Mouse (Mus musculus): ENCODE measurements at regions not wholly inside any gene's neighbourhood (a gene's known extent, or its start where the extent isn't known, plus 50 kb on each side); places are given as distances from the start of the nearest gene placed in this dataset.

DNA sequence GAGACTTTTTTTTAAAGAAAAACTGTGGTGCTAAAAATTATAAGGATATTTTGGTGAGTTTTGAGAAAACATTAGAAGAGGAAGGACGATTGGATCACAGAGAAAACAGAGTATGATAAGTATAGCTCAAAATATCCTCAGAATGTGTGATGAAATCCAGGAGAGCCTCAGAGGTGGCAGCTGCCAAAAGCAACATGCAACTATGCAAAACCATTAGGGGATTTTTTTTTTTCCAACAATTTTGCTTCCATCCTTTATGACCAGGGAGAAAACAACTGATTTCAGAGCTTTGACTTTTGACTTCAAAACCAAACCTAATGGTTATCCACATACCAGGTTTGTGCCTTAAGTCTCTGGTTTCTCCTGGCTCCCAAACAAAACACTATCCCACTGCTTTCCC is 267.4 kb upstream of the Erbb4 start:
- DNase-seq = no peak

DNA sequence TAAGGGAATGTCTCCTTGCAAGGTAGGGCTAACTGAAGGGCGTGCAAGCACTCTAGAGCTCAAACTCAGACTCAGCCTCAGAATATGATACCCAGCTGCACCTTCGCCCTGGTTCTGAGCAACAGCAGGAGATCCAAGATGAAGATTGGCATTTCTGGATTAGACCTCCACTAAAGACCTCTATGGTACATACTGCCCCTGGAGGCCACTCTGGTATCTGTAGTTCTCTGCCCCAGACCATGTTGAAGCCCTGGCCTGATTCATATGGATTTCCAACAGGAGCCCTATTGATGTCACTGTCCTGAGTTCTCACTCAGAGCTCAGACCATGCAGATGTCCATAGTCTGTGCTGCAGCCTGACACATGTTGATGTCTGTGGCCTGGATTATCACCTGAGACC is 262.2 kb upstream of the Erbb4 start:
- no peak for DNase-seq

GRCm38 (mm10) chr1:69367531-69367930 is 259.7 kb upstream of the Erbb4 start:
- DNase-seq = no peak

GRCm38 (mm10) chr1:69364069-69364468 is 256.2 kb upstream of the Erbb4 start:
- no peak for DNase-seq

DNA sequence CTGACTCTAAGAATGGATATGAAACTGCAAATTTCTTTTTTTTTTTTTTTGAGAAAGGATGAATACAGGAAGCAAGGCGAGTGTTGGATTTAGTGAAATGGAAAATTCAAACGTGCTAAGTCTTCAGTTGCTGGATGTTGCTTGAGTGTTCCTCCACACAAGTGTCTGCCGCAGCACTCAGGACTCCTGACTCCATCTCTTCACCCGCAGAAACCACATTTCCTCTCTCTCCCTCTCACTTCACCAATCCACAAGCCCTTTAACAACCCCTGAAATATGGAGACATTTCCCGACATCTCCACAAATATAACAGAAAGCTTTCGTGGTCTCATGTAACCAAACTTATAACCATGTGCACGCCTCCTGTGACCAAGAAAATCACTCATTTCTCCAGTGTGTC is 249.7 kb upstream of the Erbb4 start:
- no peak for DNase-seq

- DNase-seq = no peak
These were observed 242.6 kb upstream of the Erbb4 start for GRCm38 (mm10) chr1:69350417-69350816.

- DNase-seq = no peak
These were observed 242.0 kb upstream of the Erbb4 start for GRCm38 (mm10) chr1:69349826-69350225.

GRCm38 (mm10) chr1:69342100-69342499 is 234.2 kb upstream of the Erbb4 start:
- DNase-seq = no peak

DNA sequence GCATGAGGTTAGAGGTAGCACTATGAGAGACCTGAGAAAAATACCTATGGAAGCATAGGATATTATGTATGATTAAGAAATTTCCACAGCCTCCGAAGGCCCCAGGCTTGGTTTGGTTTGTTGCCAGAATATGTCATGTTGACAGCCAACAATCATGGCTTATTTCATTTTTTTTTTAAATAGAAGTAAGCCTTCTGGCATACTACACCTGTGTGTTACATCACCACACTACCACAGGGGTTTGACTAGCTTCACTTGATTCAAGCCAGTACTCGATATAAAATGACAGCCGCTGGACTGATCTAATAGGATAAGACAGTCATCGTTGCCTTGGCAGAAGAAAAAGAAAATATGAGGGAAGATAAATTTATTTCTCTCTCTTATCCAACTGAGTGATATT is 232.6 kb upstream of the Erbb4 start:
- no peak for DNase-seq

DNA sequence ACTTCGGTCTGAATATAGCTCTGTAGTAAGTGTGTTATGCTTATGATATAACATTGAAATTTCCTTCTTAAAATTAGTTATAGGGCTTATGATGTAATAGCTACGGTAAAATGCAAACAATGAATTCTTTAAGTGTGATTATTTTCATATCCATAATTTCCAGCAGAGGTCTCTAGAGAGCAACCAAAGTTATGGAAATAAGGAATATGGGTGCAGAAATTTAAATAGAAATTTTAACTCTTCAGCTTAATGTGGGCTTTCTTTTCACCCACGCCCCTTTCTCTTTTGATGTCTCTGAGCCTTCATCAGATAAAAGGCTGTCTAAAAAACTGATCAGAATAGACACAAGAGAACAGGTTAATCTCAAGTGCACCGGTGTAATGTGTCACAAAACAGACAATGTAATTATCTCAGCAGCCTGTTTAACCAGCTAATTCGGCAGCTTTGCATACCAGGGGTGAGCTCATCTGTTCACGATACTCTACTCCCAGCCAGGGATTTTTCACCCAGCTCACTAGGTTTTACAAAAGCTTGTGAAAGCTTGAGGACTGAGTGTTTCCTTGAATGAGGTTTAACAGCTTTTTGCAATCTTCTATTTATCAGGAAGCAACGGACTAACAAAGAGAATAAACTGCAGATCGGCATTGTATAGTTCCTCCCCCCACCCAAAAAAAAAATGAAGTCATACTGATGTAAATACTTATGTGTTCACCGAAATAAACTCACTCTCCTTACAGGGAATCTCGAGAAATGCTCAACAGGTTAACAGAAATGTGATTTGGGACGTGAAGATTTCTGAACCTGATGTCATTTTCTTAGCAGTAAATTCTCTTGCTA is 223.8 kb upstream of the Erbb4 start:
- DNase-seq = peak; percentile 1

DNA sequence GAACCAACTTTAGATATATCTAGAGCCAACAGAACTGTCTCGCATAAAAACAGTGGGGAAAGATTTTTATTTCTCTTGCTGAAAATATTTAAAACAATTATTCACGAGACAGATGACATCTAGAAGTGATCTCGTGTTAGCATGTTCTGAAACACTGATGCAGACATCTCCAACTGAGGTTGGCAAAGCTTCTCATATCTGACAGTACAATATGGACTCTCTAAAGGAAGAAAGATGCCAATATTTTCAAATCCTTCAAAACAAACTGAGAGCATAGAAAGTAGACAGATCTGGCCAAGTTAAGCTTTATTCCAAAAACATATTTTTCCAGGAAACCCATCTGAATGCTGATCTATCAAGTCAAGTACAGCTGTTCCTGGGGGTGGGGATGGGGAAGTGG is 221.5 kb upstream of the Erbb4 start:
- no peak for DNase-seq

GRCm38 (mm10) chr1:69326711-69327110 is 218.9 kb upstream of the Erbb4 start:
- DNase-seq = no peak

GRCm38 (mm10) chr1:69319526-69319925 is 211.7 kb upstream of the Erbb4 start:
- DNase-seq = no peak

DNA sequence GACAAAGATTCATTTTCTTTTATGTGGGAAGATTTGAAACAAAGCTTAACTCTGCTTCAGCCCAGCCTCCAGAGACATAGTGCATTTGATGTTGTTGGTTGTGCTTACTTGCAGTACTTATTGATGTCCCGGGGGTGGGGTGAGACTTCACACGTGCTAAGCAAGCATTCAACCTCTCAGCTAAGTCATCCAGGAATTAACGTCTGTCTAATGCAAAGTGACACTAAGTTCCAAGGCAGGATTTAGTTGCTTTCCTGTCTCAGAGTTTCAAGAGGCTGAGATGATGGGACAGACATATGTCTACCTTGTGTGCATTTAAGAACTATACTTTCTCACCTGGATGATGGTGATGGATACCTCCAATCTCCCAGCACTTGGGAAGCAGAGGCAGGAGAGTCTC is 189.0 kb upstream of the Erbb4 start:
- DNase-seq = no peak

GRCm38 (mm10) chr1:69291329-69291728 is 183.5 kb upstream of the Erbb4 start:
- DNase-seq = no peak

GRCm38 (mm10) chr1:69286374-69286773 is 178.5 kb upstream of the Erbb4 start:
- no peak for DNase-seq

DNA sequence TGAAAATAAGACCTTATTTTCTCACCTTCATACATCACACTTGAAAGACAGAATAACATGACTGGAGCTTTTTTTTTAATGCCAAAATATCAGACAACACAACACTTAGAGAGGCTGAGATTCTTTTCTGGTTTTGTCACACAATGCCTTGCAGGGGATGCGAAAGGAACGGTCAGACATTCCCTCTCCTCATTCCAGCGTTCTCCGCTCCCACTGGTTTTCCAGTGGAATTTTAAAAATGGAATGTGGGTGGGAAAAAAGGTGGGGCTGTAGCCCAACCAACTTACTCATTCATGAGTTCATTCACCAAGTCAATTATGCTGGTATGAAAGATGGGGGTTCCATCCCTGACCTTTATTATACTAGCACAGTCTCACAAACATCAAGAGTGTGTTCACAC is 169.6 kb upstream of the Erbb4 start:
- no peak for DNase-seq

DNA sequence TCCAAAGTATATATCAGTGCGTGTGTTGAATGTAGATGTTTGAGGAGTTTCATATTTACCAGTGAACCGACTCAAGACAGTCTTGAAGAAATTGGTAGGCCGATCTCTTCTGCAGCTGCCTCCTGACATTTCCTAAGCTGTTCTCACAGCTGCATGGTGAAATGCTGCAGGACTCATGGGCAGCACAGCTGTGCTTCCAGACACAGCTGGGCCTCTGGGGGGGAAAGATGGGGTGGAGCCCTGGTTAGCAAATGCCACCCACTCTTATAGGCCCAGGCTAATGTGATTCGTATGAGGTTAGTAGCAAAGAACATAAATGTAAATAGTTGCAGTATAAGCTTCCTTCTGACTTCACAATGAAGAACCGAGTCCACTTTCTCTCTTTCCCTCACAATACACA is 139.8 kb upstream of the Erbb4 start:
- no peak for DNase-seq

DNA sequence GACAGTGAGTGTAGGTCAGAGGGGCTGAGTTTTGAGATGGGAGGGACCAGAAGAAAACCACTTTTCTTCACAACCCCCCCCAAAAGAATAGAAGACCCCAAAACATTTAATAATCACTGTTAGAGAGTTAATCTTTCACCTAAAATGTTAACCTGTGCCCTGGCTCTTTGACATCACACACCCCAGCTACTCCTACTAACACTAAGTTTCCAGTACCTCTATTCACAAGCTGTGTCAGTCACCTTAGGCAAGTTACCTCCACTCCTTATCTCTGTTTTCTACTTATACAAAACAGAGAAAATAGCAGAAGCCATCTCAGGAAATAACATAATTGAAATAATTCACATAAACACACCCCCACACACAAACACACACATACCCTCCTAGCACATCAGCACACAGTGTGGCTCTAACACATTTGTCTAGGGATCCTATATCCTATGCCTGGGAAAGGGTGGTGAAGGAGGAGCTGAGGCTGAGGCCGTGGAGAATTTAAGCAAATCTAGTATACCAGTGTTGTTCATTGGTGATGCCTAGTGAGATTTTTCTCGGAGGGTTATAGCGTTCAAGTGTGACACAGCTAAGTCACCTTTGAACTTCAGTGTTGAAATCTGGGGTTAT is 134.5 kb upstream of the Erbb4 start:
- no peak for DNase-seq

GRCm38 (mm10) chr1:69241502-69242214 is 133.8 kb upstream of the Erbb4 start:
- DNase-seq = peak; percentile 58

DNA sequence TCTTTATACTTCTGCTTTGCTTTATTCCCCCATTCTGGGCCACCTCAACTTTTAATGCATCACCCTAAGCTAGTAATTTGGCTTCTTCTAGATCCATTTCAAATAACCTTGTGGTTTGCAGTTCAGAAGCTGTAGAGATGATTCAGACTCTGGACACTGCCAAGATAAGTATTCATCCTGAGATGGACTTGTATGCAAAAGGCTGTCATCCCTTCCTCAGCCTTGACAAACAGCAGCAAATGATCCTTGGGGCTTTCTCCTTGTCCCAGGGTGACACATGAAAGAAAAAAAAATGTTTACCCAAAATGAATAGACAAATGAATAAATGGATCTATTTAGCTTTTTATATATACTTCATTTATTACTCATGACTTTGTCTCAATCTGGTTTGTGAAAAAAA is 120.0 kb upstream of the Erbb4 start:
- no peak for DNase-seq

- no peak for DNase-seq
These were observed 105.1 kb upstream of the Erbb4 start for GRCm38 (mm10) chr1:69212896-69213500.

- no peak for DNase-seq
These were observed 94.9 kb upstream of the Erbb4 start for GRCm38 (mm10) chr1:69202745-69203144.

GRCm38 (mm10) chr1:69165202-69165601 is 57.3 kb upstream of the Erbb4 start:
- no peak for DNase-seq
